Mouse (Mus musculus) embryonic facial prominence, embryonic 15.5 days (tissue): ENCODE results near the gene Nr1h4. TPM values are rescaled to one million over a fixed set of nuclear protein-coding genes. Genes with fewer than 3 reads are reported as not detected.

Experiments
- ATAC-seq: fragments of 200-750 bp; cut with Nextera tagmentation; 2 replicates; pipeline ENCODE4 v1.8.0; 2017; ENCODE audit warnings: low read depth, moderate TSS enrichment; ENCODE audit not compliant: insufficient number of reproducible peaks, low FRiP score, low TSS enrichment
- H3K27ac ChIP-seq: fragments of 300-500 bp; sonication (generic); replicated peaks from 2 replicates; pipeline ENCODE4 v1.5.1; 2015; ENCODE audit warnings: mild to moderate bottlenecking, inconsistent platforms
- H3K27me3 ChIP-seq: fragments of 300-500 bp; sonication (generic); 2 replicates; pipeline ENCODE4 v1.6.1; 2015; ENCODE audit warnings: inconsistent platforms
- H3K36me3 ChIP-seq: fragments of 300-500 bp; sonication (generic); 2 replicates; pipeline ENCODE4 v1.6.1; 2015; ENCODE audit warnings: mild to moderate bottlenecking, inconsistent platforms
- H3K4me1 ChIP-seq: fragments of 300-500 bp; sonication (generic); 2 replicates; pipeline ENCODE4 v1.6.1; 2015; ENCODE audit warnings: inconsistent platforms
- H3K4me2 ChIP-seq: fragments of 300-500 bp; sonication (generic); replicated peaks from 2 replicates; pipeline ENCODE4 v1.6.1; 2015; ENCODE audit warnings: mild to moderate bottlenecking, inconsistent platforms
- H3K4me3 ChIP-seq: fragments of 300-500 bp; sonication (generic); replicated peaks from 2 replicates; pipeline ENCODE4 v1.5.1; 2015; ENCODE audit warnings: mild to moderate bottlenecking, inconsistent platforms
- H3K9ac ChIP-seq: fragments of 300-500 bp; sonication (generic); 2 replicates; pipeline ENCODE4 v1.6.1; 2015; ENCODE audit warnings: inconsistent platforms
- H3K9me3 ChIP-seq: fragments of 300-500 bp; sonication (generic); replicated peaks from 2 replicates; pipeline ENCODE4 v1.6.1; 2016; ENCODE audit warnings: inconsistent platforms
- WGBS: fragments of 180-500 bp; shearing (Covaris S2); methylation state at CpG from one replicate; pipeline ENCODE4 v1.1.7; 2015; 5-methylcytosine and 5-hydroxymethylcytosine counted together
- polyA plus RNA-seq: library from polyadenylated mRNA; unstranded; fragments of >200 nt; fragmentation: Nextera tagmentation; extraction: Ambion mirVana; gene quantifications from 2 replicates; pipeline ENCODE4 v1.2.1, GENCODE M21; 2015

Nr1h4 gene
- polyA plus RNA-seq, 1 experiment from 2014 or later: not detected

DNA sequence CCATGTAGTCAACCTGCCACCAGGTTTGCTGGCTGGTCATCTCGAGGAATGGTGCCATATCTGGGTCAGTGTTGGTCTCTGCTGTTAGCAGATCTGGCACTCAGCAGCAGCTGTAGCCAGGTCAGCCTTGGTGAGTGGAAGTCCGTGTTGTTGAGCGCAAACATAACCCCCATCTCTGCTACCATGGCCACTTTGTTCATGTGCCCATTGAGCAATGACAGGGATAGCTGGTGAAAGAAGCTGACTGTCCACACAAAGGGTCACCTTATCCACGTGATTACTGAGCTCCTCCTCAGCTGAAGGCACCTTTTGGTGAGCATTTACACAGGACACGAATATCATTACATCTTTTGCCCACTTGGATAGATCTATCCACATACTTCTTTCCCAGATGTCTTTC is 19.6 kb upstream of the Nr1h4 start:
- H3K9ac ChIP-seq: no peak overlapping the region
- H3K36me3 ChIP-seq: no peaks in the 10 kb centered on the region
- no peaks in the 10 kb centered on the region for H3K4me1 ChIP-seq
- H3K27me3 ChIP-seq: no peaks in the 10 kb centered on the region
- H3K4me3 ChIP-seq: no peak overlapping the region
- no peaks in the 10 kb centered on the region for H3K9me3 ChIP-seq
- H3K27ac ChIP-seq: no peak overlapping the region
- no peak for ATAC-seq
- WGBS: 75% methylated on average over 5 of the region's 5 CpGs
- H3K4me2 ChIP-seq: no peak overlapping the region

DNA sequence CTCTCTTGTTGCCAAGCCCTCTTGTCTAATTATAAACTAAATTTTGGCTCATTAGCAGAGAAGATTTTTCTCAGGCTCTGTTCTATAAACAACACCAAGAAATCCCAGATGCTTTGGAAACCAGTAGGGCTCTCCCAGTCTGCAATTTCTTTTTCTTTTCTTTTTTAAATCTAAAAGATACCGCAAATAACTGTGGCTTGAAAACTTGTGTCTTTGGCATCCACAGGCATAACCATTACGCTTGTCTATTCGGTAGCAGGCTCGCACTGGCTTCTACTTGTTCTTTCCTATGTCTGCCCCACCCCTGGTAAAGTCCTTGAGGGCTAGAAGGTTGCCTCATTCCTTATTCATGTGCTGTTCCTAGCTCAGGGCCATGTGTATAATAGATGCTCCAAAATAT is 18.3 kb upstream of the Nr1h4 start:
- H3K36me3 ChIP-seq: no peaks in the 10 kb centered on the region
- no peak overlapping the region for H3K4me3 ChIP-seq
- H3K4me1 ChIP-seq: no peaks in the 10 kb centered on the region
- no peak overlapping the region for H3K9ac ChIP-seq
- 73% methylated on average over 4 of the region's 4 CpGs for WGBS
- no peaks in the 10 kb centered on the region for H3K27me3 ChIP-seq
- H3K9me3 ChIP-seq: no peaks in the 10 kb centered on the region
- H3K27ac ChIP-seq: no peak overlapping the region
- ATAC-seq: no peak
- no peak overlapping the region for H3K4me2 ChIP-seq

DNA sequence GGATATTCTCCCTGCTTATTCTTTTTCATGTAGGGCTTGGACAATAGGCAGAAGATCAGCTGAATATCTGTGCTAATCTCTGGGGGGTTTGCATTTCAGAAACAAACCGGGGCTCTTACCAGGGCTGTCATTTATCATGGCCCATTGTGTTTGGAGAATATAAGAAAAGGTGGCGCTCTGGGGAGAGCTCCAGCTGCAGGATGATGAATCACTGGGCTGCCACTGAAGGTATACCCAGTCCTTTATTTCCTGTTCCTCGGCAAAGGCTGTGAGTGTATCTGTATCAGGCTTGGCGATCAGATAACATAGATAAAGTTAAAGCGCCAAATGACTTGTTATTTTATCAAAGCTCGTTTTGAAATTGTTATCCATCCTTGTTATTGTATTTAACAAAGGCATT is 14.6 kb upstream of the Nr1h4 start:
- H3K27ac ChIP-seq: no peak overlapping the region
- no peaks in the 10 kb centered on the region for H3K4me1 ChIP-seq
- no peaks in the 10 kb centered on the region for H3K9me3 ChIP-seq
- H3K4me3 ChIP-seq: no peak overlapping the region
- no peaks in the 10 kb centered on the region for H3K36me3 ChIP-seq
- no peaks in the 10 kb centered on the region for H3K27me3 ChIP-seq
- H3K9ac ChIP-seq: no peak overlapping the region
- no peak overlapping the region for H3K4me2 ChIP-seq
- WGBS: 54% methylated on average over 6 of the region's 6 CpGs
- ATAC-seq: no peak

DNA sequence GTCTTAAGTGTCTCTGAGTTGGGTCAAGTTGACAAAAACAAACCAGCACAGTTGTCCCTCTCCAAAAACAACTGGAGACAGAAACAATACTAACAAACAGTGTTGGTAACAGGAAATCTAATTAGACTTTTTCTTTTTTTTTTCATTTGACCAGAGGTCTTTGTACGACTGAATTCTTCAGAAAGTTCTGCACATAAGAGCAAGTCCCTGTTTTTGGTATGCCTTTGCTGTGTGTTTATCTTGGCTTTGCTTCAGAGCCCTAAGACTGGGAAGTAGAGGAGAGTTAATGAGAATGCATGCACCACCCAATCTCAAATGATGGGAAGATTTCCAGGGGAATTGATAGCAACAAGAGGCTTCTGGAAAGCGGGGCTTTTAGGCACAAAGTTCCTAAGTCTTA is 13.6 kb upstream of the Nr1h4 start:
- H3K9ac ChIP-seq: no peak overlapping the region
- H3K4me3 ChIP-seq: no peak overlapping the region
- ATAC-seq: no peak

DNA sequence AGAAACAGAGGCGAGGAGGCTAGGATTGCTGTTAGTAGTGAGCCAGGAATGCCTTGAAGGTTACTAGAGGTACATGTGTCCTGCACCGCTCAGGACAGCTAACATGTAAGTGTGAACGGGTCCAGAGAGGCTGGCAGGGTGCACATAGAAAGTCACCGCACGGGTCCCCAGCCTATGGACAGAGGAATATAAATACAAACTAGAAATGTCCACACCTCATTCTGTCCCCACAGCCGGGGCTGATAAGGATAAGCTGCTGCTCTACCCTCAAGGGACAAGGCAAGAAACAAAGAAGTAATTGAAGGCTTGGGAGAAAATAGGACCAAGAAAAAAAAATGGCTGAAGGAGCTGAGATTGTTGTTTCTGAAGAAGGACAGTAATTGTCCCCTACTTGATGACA is 10.5 kb upstream of the Nr1h4 start:
- H3K9me3 ChIP-seq: no peaks in the 10 kb centered on the region
- no peaks in the 10 kb centered on the region for H3K4me1 ChIP-seq
- no peak for ATAC-seq
- WGBS: 52% methylated on average over 6 of the region's 6 CpGs
- no peak overlapping the region for H3K9ac ChIP-seq
- H3K27me3 ChIP-seq: no peaks in the 10 kb centered on the region
- no peak overlapping the region for H3K27ac ChIP-seq
- H3K4me3 ChIP-seq: no peak overlapping the region
- no peaks in the 10 kb centered on the region for H3K36me3 ChIP-seq
- no peak overlapping the region for H3K4me2 ChIP-seq

More for the DNA sequence above, 13.6 kb upstream of the Nr1h4 start:
- 66% methylated on average over 2 of the region's 2 CpGs for WGBS
- Histone ChIP-seq H3K4me1 (no peaks in the 10 kb centered on the region), H3K9me3 (no peaks in the 10 kb centered on the region), H3K4me2 (no peak overlapping the region), H3K36me3 (no peaks in the 10 kb centered on the region), H3K27me3 (no peaks in the 10 kb centered on the region), H3K27ac (no peak overlapping the region)

DNA sequence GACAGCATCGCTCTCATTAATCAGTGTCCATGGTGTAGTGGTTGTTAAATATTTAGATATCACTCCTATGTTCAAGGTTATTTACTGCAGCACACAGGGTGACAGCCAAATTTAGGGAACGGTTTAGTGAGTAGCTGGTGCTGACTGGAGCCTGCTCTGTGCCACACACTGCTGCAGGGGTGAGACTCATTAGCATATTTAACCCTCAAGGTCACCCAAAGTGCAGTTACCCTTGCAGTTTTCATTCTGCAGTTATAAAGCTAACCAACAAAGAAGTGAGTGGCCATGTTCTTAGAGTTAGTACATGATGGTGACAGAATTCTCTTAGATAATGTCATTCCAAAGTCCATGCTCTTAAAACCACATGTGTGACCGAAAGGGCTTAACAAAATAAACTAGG is 8.9 kb upstream of the Nr1h4 start:
- Histone ChIP-seq H3K9me3 (no peaks in the 10 kb centered on the region), H3K4me1 (no peaks in the 10 kb centered on the region), H3K9ac (no peak overlapping the region), H3K4me2 (no peak overlapping the region), H3K27ac (no peak overlapping the region), H3K27me3 (no peaks in the 10 kb centered on the region), H3K36me3 (no peaks in the 10 kb centered on the region), H3K4me3 (no peak overlapping the region)
- WGBS: 87% methylated on average over 3 of the region's 3 CpGs
- ATAC-seq: no peak

DNA sequence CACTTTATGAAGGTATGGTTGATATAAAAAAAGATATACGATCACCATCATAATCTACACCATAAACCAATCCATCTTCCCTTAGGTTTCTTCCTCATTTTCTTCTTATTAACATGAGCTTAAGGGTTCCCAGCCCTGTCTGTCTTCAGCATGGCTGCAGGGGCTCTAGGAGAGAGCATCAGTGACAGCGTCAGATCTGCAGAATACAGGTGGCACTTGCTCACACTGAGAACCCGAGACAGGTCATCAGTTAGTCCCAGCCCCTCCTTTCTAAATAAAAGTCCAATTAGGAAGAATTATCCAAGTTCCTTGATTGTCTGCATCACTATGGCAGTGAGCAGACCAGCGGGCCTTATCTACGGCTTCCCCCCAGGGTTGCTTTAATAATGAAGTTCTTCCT is 934 bp downstream of the Nr1h4 start:
- H3K4me1 ChIP-seq: peaks cover 8% of the 10 kb centered on the region; the same call in 1 of the 2 replicates
- H3K4me3 ChIP-seq: no peak overlapping the region
- no peak overlapping the region for H3K27ac ChIP-seq
- WGBS: 72% methylated on average over 5 of the region's 5 CpGs
- no peak overlapping the region for H3K4me2 ChIP-seq
- H3K9ac ChIP-seq: no peak overlapping the region
- H3K9me3 ChIP-seq: no peaks in the 10 kb centered on the region
- no peaks in the 10 kb centered on the region for H3K27me3 ChIP-seq
- no peaks in the 10 kb centered on the region for H3K36me3 ChIP-seq
- ATAC-seq: no peak

DNA sequence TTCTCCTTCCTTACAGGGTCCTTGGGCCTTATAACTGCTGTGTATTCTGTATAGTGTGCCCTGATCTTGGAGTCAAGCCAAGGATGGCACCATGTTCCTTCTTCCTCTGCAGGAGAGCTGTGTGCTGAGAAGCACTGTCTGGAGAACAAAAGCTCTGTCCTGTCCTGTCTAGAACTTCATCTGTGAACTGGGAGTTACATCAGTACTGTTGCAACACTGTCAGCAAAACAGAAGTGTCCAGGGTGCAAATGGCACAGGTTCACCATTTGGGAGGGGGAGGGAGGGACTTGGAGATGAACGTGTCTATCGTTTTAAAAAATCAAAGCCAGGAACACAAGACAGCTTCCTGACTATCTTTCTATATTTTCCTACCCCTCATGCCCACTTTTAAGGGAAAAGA is 1.4 kb downstream of the Nr1h4 start:
- WGBS: 66% methylated on average over 2 of the region's 2 CpGs
- Histone ChIP-seq H3K4me3 (no peak overlapping the region), H3K27me3 (no peaks in the 10 kb centered on the region), H3K4me2 (no peak overlapping the region), H3K9ac (no peak overlapping the region), H3K36me3 (no peaks in the 10 kb centered on the region), H3K27ac (no peak overlapping the region), H3K4me1 (peaks cover 8% of the 10 kb centered on the region; the same call in 1 of the 2 replicates), H3K9me3 (no peaks in the 10 kb centered on the region)
- no peak for ATAC-seq

DNA sequence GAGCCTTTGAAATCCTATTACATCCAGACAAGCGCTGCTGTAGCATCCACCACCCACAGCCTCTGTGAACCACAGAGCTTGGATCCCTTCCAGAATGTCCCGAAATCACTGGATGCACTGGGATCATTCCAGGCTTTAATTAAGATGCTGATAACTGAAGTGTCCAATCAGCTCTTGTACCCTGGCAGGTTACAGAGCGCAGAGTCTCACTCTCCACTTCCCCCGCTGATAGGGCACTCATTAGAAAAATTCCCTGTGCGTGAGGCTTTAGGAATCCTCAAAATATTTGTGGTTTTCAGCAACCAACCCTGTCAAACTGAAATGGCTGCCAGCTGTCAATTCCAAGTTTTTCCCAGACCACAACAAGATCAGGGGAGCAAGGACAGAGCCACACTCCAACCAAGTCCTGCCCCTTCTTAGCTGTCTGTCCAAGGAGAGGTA is 2.2 kb downstream of the Nr1h4 start:
- no peak overlapping the region for H3K4me3 ChIP-seq
- no peaks in the 10 kb centered on the region for H3K27me3 ChIP-seq
- no peak for ATAC-seq
- no peak overlapping the region for H3K27ac ChIP-seq
- H3K36me3 ChIP-seq: no peaks in the 10 kb centered on the region
- WGBS: 24% methylated on average over 5 of the region's 5 CpGs
- no peak overlapping the region for H3K9ac ChIP-seq
- no peak overlapping the region for H3K4me2 ChIP-seq
- no peaks in the 10 kb centered on the region for H3K9me3 ChIP-seq
- peaks cover 8% of the 10 kb centered on the region; the same call in 1 of the 2 replicates for H3K4me1 ChIP-seq

DNA sequence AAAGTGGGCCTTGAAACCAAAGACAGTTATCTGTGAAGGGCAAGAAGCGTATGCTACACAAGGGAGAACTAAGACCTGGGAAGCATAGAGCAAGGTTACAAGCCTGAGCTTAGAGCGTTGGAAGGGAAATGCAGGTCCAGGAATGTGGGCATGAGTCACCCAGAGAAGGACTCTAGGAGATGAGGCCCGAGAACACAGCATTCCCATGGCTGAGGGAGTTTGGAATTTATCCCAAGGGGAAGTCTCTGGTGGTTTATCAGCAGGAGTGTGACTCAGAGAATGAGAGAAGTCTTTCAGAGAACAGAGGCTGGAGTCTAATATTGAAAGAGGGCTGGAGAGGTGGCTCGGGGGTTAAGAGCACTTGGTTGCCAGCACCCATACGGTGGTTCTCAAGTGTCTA is 6.3 kb downstream of the Nr1h4 start:
- H3K4me3 ChIP-seq: no peak overlapping the region
- 64% methylated on average over 5 of the region's 5 CpGs for WGBS
- H3K4me2 ChIP-seq: no peak overlapping the region
- no peak overlapping the region for H3K9ac ChIP-seq
- peaks cover 8% of the 10 kb centered on the region; the same call in 1 of the 2 replicates for H3K4me1 ChIP-seq
- ATAC-seq: no peak
- no peak overlapping the region for H3K27ac ChIP-seq
- H3K9me3 ChIP-seq: no peaks in the 10 kb centered on the region
- H3K27me3 ChIP-seq: no peaks in the 10 kb centered on the region
- H3K36me3 ChIP-seq: no peaks in the 10 kb centered on the region

DNA sequence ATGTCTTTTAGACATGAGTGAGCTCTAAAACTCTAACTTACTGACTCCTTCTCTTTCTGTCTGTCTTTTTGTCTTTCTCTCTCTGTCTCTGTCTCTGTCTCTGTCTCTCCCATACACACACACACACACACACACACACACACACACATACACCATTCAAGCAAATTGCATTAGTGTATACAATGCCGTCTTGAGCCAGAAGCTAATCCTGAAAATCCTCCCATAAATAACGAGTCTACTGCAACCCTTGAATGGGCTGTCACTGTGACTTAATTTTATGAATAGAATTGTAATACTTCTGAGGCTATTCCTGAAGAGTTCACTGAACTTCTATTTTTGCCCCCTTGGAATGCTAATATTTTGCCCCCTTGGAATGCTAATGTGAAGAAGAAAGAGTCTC is 7.6 kb downstream of the Nr1h4 start:
- H3K36me3 ChIP-seq: no peaks in the 10 kb centered on the region
- no peak overlapping the region for H3K9ac ChIP-seq
- ATAC-seq: no peak
- H3K27ac ChIP-seq: no peak overlapping the region
- H3K4me3 ChIP-seq: no peak overlapping the region
- no peak overlapping the region for H3K4me2 ChIP-seq
- no peaks in the 10 kb centered on the region for H3K9me3 ChIP-seq
- H3K27me3 ChIP-seq: no peaks in the 10 kb centered on the region
- peaks cover 2% of the 10 kb centered on the region; the same call in 1 of the 2 replicates for H3K4me1 ChIP-seq
- 65% methylated on average over 2 of the region's 2 CpGs for WGBS

DNA sequence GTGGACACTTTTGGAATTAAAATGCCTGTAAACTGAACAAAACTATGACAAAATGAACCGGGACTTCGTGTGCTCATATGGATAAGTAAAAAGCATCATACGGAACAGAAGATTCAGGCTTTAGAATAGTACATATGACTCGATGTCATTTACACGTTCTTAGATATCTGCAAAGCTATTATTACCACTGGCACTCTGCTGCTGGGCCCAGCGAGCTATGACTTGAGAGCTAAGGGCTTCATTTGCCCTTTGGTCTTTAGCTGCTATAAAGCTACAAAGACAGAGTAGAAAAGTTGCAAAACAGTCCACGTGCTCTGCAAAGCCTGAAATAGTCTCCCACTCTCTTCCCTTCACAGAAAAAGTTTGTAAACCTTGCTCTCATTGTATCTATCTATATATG is 10.9 kb downstream of the Nr1h4 start:
- no peak overlapping the region for H3K4me2 ChIP-seq
- no peaks in the 10 kb centered on the region for H3K9me3 ChIP-seq
- no peak overlapping the region for H3K9ac ChIP-seq
- H3K36me3 ChIP-seq: no peaks in the 10 kb centered on the region
- H3K4me3 ChIP-seq: no peak overlapping the region
- H3K4me1 ChIP-seq: no peaks in the 10 kb centered on the region
- 78% methylated on average over 7 of the region's 7 CpGs for WGBS
- no peak overlapping the region for H3K27ac ChIP-seq
- H3K27me3 ChIP-seq: no peaks in the 10 kb centered on the region
- ATAC-seq: no peak
